Mouse (Mus musculus) heart, adult 2 months (tissue): ENCODE data around the gene Abcc2. TPM values are rescaled to one million over a fixed set of nuclear protein-coding genes. Genes with fewer than 3 reads are reported as not detected.

Source experiments
- DNase-seq, 2 experiments: peaks; one replicate each; pipeline ENCODE4 v3.0.0; 2021
- H3K27ac ChIP-seq: fragments of 200-600 bp; 2 replicates; pipeline ENCODE4 v1.8.1; 2022
- H3K27me3 ChIP-seq: fragments of 200-500 bp; 2 replicates; pipeline ENCODE4 v1.6.1; 2012; ENCODE audit warnings: mild to moderate bottlenecking, low read length, inconsistent platforms, mixed read lengths; ENCODE audit not compliant: control insufficient read depth, insufficient read depth
- H3K36me3 ChIP-seq: fragments of 200-500 bp; 2 replicates; pipeline ENCODE4 v1.6.1; 2012; ENCODE audit warnings: low read length, inconsistent platforms; ENCODE audit not compliant: control insufficient read depth, insufficient read depth
- H3K4me1 ChIP-seq: fragments of 200-500 bp; 2 replicates; pipeline ENCODE4 v1.6.1; 2011; ENCODE audit warnings: low read length; ENCODE audit not compliant: control insufficient read depth, insufficient read depth
- H3K4me3 ChIP-seq: fragments of 200-600 bp; 2 replicates; pipeline ENCODE4 v1.8.1; 2022
- H3K79me2 ChIP-seq: fragments of 200-500 bp; replicated peaks from 2 replicates; pipeline ENCODE4 v1.6.1; 2012; ENCODE audit warnings: mild to moderate bottlenecking, inconsistent platforms, low read length, moderate library complexity, mixed read lengths; ENCODE audit not compliant: control insufficient read depth, insufficient read depth
- H3K9ac ChIP-seq: fragments of 200-500 bp; 2 replicates; pipeline ENCODE4 v1.6.1; 2012; ENCODE audit warnings: low read depth, mild to moderate bottlenecking, control low read depth, inconsistent platforms, low read length, mixed read lengths
- CTCF ChIP-seq: fragments of 200-600 bp; IDR thresholded peaks from 2 replicates; pipeline ENCODE4 v1.8.1; 2022; ENCODE audit warnings: antibody characterized with exemption, mild to moderate bottlenecking, moderate library complexity
- EP300 ChIP-seq: fragments of 200-500 bp; IDR thresholded peaks from 2 replicates; pipeline ENCODE4 v1.6.1; 2011; ENCODE audit warnings: low read depth, low read length, control low read depth; ENCODE audit not compliant: insufficient read depth
- POLR2A ChIP-seq: fragments of 200-500 bp; IDR thresholded peaks from 2 replicates; pipeline ENCODE4 v1.6.1; 2011; ENCODE audit warnings: mild to moderate bottlenecking, low read depth, low read length, control low read depth; ENCODE audit not compliant: insufficient read depth
- WGBS: fragments of 180-500 bp; shearing (Covaris S2); methylation state at CpG from one replicate; pipeline ENCODE4 v1.1.7; 2018; 5-methylcytosine and 5-hydroxymethylcytosine counted together
- intact Hi-C: fragments of 180-260 bp; cut with DNase I; formaldehyde crosslinking; loops from one replicate; pipeline ENCODE4 v1.15.1; 2025
- polyA plus RNA-seq: library from polyadenylated mRNA; depleted of rRNA; stranded (reverse); fragments of >200 nt; gene quantifications from 2 replicates; pipeline ENCODE4 v1.2.3, GENCODE M21; 2012
- total RNA-seq, 2 experiments: library from RNA; stranded (reverse); gene quantifications; 2 replicates each; pipeline ENCODE4 v1.2.3; 2021

Gene Abcc2
- total and polyA plus RNA-seq, 3 experiments: 0.06 TPM; not detected in 2

DNA sequence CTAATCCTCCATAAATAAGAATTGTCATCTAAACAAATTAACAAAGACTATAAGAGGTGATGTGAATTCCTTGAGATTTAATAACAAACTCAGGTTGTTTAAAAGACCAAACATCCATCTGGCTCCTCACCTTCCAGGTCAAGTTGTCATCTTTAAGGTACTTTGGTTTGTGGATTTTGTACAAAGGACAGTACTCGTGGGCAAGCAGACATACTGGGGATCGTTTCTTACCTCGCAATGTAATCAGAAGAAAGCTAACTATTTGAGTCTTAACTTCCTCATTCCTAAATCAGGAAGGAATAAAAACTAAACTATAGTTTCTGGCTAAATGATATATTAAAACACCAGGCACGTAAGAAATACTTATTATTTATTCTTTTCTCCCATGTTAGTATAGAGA, 11.4 kb upstream of the Abcc2 start:
- no peak overlapping the region for H3K9ac ChIP-seq
- intact Hi-C loops: no loop called here
- WGBS: 84% methylated on average over 4 of the region's 4 CpGs

DNA sequence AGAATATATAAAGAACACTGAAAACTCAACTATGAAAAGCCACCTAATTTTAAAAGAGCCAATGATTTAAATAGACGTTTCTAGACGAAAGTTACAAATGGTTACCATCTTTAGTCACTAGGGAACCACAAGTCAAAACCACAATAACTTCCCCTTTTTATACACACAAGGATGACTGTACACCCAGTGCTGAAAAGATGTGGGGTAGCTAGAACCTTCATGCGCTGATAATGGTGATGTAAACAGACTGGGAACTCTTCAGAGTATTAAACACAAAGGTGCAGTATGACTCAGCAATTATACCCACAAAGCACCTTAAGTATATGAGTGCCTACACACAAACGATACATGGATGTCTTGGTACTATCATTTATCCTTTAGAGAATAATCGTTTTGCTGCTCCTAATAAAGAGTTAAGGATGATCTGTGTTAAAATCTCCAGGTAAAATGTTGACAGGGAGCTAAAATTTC, 10.5 kb upstream of the Abcc2 start:
- 80% methylated on average over 5 of the region's 5 CpGs for WGBS

More for the DNA sequence above, 11.4 kb upstream of the Abcc2 start:
- no peaks in the 10 kb centered on the region for H3K79me2 ChIP-seq
- no peak overlapping the region for H3K27ac ChIP-seq
- no peak for DNase-seq
- H3K36me3 ChIP-seq: no peaks in the 10 kb centered on the region; the same call in 1 of the 2 replicates
- no peaks in the 10 kb centered on the region for H3K4me1 ChIP-seq
- H3K27me3 ChIP-seq: no peaks in the 10 kb centered on the region
- no peak for TF ChIP-seq POLR2A
- TF ChIP-seq CTCF: no peak
- no peak for TF ChIP-seq EP300
- no peak overlapping the region for H3K4me3 ChIP-seq

GRCm38 (mm10) chr19:43772311-43772710, 9.7 kb upstream of the Abcc2 start:
- TF ChIP-seq EP300 (no peak), CTCF (no peak), POLR2A (no peak)
- Histone ChIP-seq H3K27me3 (no peaks in the 10 kb centered on the region), H3K36me3 (no peaks in the 10 kb centered on the region; the same call in 1 of the 2 replicates), H3K27ac (no peak overlapping the region), H3K79me2 (no peaks in the 10 kb centered on the region), H3K9ac (no peak overlapping the region), H3K4me3 (no peak overlapping the region), H3K4me1 (no peaks in the 10 kb centered on the region)
- DNase-seq: no peak
- 74% methylated on average over 6 of the region's 6 CpGs for WGBS
- intact Hi-C loops: no loop called here

More for the DNA sequence above, 10.5 kb upstream of the Abcc2 start:
- no peak overlapping the region for H3K4me3 ChIP-seq
- no peak overlapping the region for H3K9ac ChIP-seq
- H3K27ac ChIP-seq: no peak overlapping the region
- TF ChIP-seq POLR2A (no peak), CTCF (no peak), EP300 (no peak)
- H3K36me3 ChIP-seq: no peaks in the 10 kb centered on the region; the same call in 1 of the 2 replicates
- intact Hi-C loops: no loop called here
- H3K79me2 ChIP-seq: no peaks in the 10 kb centered on the region
- no peaks in the 10 kb centered on the region for H3K27me3 ChIP-seq
- H3K4me1 ChIP-seq: no peaks in the 10 kb centered on the region
- no peak for DNase-seq

GRCm38 (mm10) chr19:43775433-43775832, 6.6 kb upstream of the Abcc2 start:
- no peaks in the 10 kb centered on the region for H3K79me2 ChIP-seq
- H3K36me3 ChIP-seq: no peaks in the 10 kb centered on the region
- intact Hi-C loops: no loop called here
- no peaks in the 10 kb centered on the region for H3K27me3 ChIP-seq
- no peak overlapping the region for H3K9ac ChIP-seq
- WGBS: 26% methylated on average over 10 of the region's 10 CpGs
- no peak overlapping the region for H3K4me3 ChIP-seq
- TF ChIP-seq POLR2A: no peak
- TF ChIP-seq EP300: no peak
- TF ChIP-seq CTCF: no peak
- H3K4me1 ChIP-seq: no peaks in the 10 kb centered on the region
- H3K27ac ChIP-seq: no peak overlapping the region
- no peak for DNase-seq

DNA sequence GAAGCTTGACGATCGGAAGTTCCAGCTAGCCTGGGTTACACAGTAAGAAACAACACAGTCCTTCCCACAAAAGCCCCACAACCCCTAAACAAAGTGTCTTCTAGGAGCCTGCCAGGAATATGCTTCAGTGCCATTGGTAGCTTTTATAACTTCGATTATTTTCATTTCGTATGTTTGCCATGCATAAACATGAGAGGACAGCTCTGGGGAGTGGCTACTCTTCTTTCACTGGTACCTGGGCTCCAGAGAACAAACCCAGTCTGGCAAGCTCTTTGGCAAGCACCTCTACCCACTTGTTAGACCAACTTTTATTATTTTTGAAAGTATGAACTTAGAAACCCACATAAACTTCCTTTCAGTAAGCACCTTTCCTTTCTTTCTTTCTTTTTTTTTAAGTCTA, 5.4 kb upstream of the Abcc2 start:
- H3K27me3 ChIP-seq: no peaks in the 10 kb centered on the region
- no peak overlapping the region for H3K27ac ChIP-seq
- no peak overlapping the region for H3K4me3 ChIP-seq
- no peak overlapping the region for H3K9ac ChIP-seq
- no peaks in the 10 kb centered on the region for H3K79me2 ChIP-seq
- intact Hi-C loops: no loop called here
- 74% methylated on average over 4 of the region's 4 CpGs for whole genome bisulfite sequencing
- DNase-seq: no peak
- no peaks in the 10 kb centered on the region for H3K4me1 ChIP-seq
- no peaks in the 10 kb centered on the region for H3K36me3 ChIP-seq
- TF ChIP-seq POLR2A (no peak), EP300 (no peak), CTCF (no peak)

- WGBS: 74% methylated on average over 2 of the region's 2 CpGs
Observed at GRCm38 (mm10) chr19:43777308-43777707, 4.7 kb upstream of the Abcc2 start.

More at GRCm38 (mm10) chr19:43777308-43777707, 4.7 kb upstream of the Abcc2 start:
- Histone ChIP-seq H3K4me3 (no peak overlapping the region), H3K27me3 (no peaks in the 10 kb centered on the region), H3K9ac (no peak overlapping the region), H3K79me2 (no peaks in the 10 kb centered on the region), H3K36me3 (no peaks in the 10 kb centered on the region), H3K4me1 (no peaks in the 10 kb centered on the region), H3K27ac (no peak overlapping the region)
- TF ChIP-seq CTCF: no peak
- TF ChIP-seq EP300: no peak
- TF ChIP-seq POLR2A: no peak
- DNase-seq: no peak
- intact Hi-C loops: no loop called here
